Mouse (Mus musculus) midbrain, embryonic 14.5 days (tissue): ENCODE measurements at regions not wholly inside any gene's neighbourhood (a gene's known extent, or its start where the extent isn't known, plus 50 kb on each side); places are given as distances from the start of the nearest gene placed in this dataset.

ENCODE experiments used
- ATAC-seq: fragments of 200-750 bp; cut with Nextera tagmentation; 2 replicates; pipeline ENCODE4 v1.8.0; 2017; ENCODE audit warnings: moderate number of reproducible peaks, moderate library complexity; ENCODE audit not compliant: low FRiP score, low TSS enrichment
- DNase-seq: peaks from one replicate; pipeline ENCODE4 v3.0.0-alpha.2; 2015
- H3K27ac ChIP-seq: fragments of 300-500 bp; sonication (generic); replicated peaks from 2 replicates; pipeline ENCODE4 v1.5.1; 2014; ENCODE audit warnings: mild to moderate bottlenecking, low read depth, low read length, moderate library complexity
- H3K27me3 ChIP-seq: fragments of 300-500 bp; sonication (generic); 2 replicates; pipeline ENCODE4 v1.6.1; 2014; ENCODE audit warnings: low read length, control low read depth, mixed read lengths; ENCODE audit not compliant: control insufficient read depth, insufficient read depth
- H3K36me3 ChIP-seq: fragments of 300-500 bp; sonication (generic); 2 replicates; pipeline ENCODE4 v1.6.1; 2014; ENCODE audit warnings: low read length, control low read depth; ENCODE audit not compliant: control insufficient read depth, insufficient read depth
- H3K4me1 ChIP-seq: fragments of 300-500 bp; sonication (generic); 2 replicates; pipeline ENCODE4 v1.6.1; 2014; ENCODE audit warnings: mild to moderate bottlenecking, antibody characterized with exemption, low read length, control low read depth; ENCODE audit not compliant: control insufficient read depth, insufficient read depth
- H3K4me2 ChIP-seq: fragments of 300-500 bp; sonication (generic); 2 replicates; pipeline ENCODE4 v1.6.1; 2014; ENCODE audit warnings: mild to moderate bottlenecking, low read length, moderate library complexity
- H3K4me3 ChIP-seq: fragments of 300-500 bp; sonication (generic); replicated peaks from 2 replicates; pipeline ENCODE4 v1.5.1; 2014; ENCODE audit warnings: low read depth, low read length
- H3K9ac ChIP-seq: fragments of 300-500 bp; sonication (generic); replicated peaks from 2 replicates; pipeline ENCODE4 v1.6.1; 2014; ENCODE audit warnings: mild to moderate bottlenecking, low read length, moderate library complexity
- H3K9me3 ChIP-seq: fragments of 300-500 bp; sonication (generic); 2 replicates; pipeline ENCODE4 v1.6.1; 2016; ENCODE audit warnings: low read length, control low read depth, mixed read lengths; ENCODE audit not compliant: control insufficient read depth
- WGBS: fragments of 180-500 bp; shearing (Covaris S2); extraction: QIAGEN DNeasy Blood & Tissue Kit; methylation state at CpG from one replicate; pipeline ENCODE4 v1.1.7; 2014; 5-methylcytosine and 5-hydroxymethylcytosine counted together

DNA sequence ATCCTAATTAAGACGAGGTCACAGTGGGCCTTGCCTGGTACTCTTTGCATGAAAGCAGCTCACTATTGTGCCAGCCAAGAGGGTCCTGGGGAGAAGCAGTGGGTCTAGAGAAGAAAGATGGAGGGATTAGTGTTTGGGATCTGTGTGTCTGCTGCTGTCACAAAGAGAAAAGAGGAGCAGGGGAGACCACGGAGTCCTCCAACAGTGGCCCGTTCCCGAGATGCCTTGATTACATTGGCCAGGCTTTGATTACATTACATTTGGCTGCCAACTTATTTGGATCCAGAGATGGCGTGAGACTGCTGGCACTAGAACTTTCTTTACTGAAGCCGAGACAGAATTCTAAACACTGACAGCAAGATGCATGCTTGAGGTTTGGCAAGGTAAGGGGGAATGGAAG, 78.4 kb upstream of the Slc1a3 start:
- Histone ChIP-seq H3K4me2 (no peak overlapping the region), H3K9me3 (no peaks in the 10 kb centered on the region), H3K4me3 (no peak overlapping the region), H3K4me1 (no peaks in the 10 kb centered on the region), H3K9ac (no peak overlapping the region), H3K27me3 (no peaks in the 10 kb centered on the region), H3K36me3 (no peaks in the 10 kb centered on the region), H3K27ac (no peak overlapping the region)
- DNase-seq (peak; percentile 14), ATAC-seq (no peak)
- WGBS, result 36% methylated on average over 6 of the region's 6 CpGs

DNA sequence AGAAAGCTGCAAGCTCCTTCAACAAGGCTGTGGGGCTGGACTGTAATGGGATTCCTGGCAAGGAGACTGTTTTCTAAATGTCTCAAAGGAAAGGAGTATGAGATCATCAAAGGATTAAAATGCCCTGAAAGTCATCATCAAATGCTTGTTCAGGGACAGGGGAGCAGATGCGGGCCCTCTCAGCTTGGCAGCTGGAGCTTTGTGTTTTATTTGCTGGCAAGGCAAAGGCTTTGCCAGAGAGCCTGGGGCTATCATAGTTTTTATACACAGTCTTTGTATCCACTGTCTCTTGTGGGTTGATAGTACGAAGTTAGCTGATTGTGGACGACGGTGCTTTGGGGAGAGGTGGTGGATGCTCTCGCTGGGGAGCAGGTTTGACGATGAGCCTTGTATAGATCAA, 75.0 kb upstream of the Slc1a3 start:
- peak; percentile 74 for DNase-seq
- no peak overlapping the region for H3K4me3 ChIP-seq
- H3K27me3 ChIP-seq, result no peaks in the 10 kb centered on the region
- 44% methylated on average over 6 of the region's 6 CpGs for WGBS
- ATAC-seq, result no peak; the same call in 1 of the 2 replicates
- no peaks in the 10 kb centered on the region for H3K36me3 ChIP-seq
- 0 out of 2 replicates have a peak, but pooled peaks cover 2% of the 10 kb centered on the region for H3K4me1 ChIP-seq
- H3K9ac ChIP-seq, result no peak overlapping the region
- 0 out of 2 replicates have a peak overlapping the region, but pooled peaks have one; percentile 10 for H3K27ac ChIP-seq
- H3K9me3 ChIP-seq, result no peaks in the 10 kb centered on the region
- H3K4me2 ChIP-seq, result no peak overlapping the region

DNA sequence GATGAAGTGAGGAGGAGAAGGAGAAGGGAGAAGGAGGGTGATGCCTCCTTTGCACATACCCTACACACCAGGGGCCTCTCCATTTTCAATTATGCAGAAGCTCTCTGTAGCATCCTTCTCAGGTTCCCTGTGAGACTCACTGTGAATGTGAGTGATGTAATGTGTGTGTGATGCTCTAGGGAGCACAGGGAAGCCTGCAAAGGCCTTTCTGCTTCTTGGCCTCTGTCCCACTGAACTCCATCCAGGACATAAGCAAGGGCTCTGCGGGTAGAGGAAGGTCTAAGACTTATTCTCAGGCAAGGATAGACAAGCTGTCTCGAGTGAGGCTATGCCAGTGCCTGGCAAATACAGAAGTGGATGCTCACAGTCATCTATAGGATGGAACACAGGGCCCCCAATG, 73.0 kb upstream of the Slc1a3 start:
- Histone ChIP-seq H3K4me2 (no peak overlapping the region), H3K4me3 (no peak overlapping the region), H3K36me3 (no peaks in the 10 kb centered on the region), H3K9ac (no peak overlapping the region), H3K27me3 (no peaks in the 10 kb centered on the region), H3K27ac (no peak overlapping the region), H3K9me3 (no peaks in the 10 kb centered on the region), H3K4me1 (0 out of 2 replicates have a peak, but pooled peaks cover 2% of the 10 kb centered on the region)
- ATAC-seq (no peak), DNase-seq (no peak)
- 91% methylated on average over 2 of the region's 2 CpGs for WGBS

DNA sequence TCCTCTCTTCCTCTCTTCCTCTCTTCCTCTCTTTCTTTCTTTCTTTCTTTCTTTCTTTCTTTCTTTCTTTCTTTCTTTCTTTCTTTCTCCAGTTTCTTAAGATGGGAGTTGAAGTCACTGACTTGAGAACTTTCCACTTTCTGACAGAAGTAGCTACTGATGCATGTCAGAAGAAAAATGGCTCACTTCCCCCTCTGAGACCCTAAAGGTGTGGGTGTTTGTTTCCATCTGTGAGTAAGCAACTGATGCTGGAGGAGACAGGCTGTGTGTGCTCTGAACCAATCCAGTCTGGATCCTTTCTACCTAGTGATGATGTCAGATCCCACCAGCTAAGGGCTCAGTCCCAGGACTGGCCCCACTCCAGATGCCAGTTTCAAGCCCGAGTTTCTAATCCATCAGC, 72.5 kb upstream of the Slc1a3 start:
- no peak overlapping the region for H3K4me3 ChIP-seq
- H3K27me3 ChIP-seq, result no peaks in the 10 kb centered on the region
- no peaks in the 10 kb centered on the region for H3K36me3 ChIP-seq
- H3K4me1 ChIP-seq, result 0 out of 2 replicates have a peak, but pooled peaks cover 2% of the 10 kb centered on the region
- H3K4me2 ChIP-seq, result no peak overlapping the region
- no peak overlapping the region for H3K9ac ChIP-seq
- 48% methylated on average over 1 of the region's 1 CpGs for WGBS
- no peak for ATAC-seq
- H3K9me3 ChIP-seq, result no peaks in the 10 kb centered on the region
- DNase-seq, result no peak
- no peak overlapping the region for H3K27ac ChIP-seq

DNA sequence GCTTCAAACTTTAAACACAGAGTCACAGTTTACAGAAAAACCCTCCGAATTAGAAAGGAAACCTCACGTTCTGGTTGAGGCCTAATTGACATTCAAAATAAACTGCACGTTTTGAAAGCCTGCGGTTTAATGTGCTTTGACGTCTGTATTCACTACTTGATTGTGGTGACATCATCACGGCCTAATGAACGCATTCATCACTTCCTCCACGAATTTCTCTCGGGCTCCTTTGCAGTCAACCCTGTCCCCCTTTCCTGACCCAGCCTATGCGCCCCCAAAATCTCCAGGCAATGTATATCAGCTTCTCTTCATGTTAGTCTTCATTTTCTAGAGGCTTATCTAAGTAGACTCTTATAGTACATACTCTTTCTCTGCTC, 71.6 kb upstream of the Slc1a3 start:
- H3K4me1 ChIP-seq, result 0 out of 2 replicates have a peak, but pooled peaks cover 2% of the 10 kb centered on the region
- H3K4me3 ChIP-seq, result no peak overlapping the region
- H3K36me3 ChIP-seq, result no peaks in the 10 kb centered on the region
- 45% methylated on average over 10 of the region's 10 CpGs for WGBS
- H3K9me3 ChIP-seq, result no peaks in the 10 kb centered on the region
- ATAC-seq (no peak), DNase-seq (peak; percentile 20)
- H3K27me3 ChIP-seq, result no peaks in the 10 kb centered on the region
- no peak overlapping the region for H3K9ac ChIP-seq
- H3K27ac ChIP-seq, result no peak overlapping the region
- H3K4me2 ChIP-seq, result no peak overlapping the region

DNA sequence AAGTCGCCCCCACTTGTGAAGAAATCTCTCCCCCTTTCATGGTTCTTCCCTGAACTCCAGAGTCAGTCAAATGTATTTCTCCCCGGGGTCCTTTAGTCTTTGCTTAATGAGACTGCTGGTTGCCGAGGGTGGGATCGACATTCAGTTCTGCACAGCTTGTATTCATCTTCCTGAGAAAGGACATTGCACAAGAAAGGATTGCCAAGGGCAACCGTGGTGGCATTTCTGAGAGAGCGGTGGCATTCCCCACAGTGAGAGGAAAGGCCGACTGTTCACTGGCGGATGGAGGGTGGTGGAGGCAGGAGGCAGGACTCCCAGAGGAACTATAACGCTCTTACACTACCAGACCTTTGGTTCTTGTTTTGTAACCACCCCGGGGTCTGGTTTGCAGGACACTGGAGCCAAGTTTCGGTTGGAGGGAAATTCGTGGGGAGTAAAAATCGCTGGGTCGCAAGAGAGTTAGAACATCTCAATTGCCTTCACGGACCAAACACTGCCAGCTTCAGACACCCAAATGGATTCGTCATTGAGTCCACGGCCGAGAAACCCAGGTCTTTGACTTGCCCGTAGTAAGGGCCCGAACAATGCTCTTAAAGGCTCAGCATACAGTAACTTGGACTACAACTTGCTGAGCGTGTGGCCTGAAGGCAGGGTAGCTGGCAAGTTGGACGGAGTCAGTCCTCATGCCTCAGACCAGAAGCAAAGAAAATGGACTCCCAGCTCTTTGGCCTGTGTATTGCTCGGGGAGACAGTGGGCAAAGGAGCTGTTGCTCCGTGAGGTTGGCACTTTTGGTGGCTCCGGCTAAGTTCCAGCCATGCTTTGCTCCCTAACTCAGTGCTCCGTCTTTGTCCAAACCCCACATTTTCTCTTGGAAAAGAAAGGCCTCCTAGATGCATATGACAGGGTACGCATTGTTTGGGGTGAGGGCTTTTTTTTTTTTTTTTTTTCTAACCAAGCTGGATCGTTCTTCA, 70.9 kb upstream of the Slc1a3 start:
- Histone ChIP-seq H3K36me3 (no peaks in the 10 kb centered on the region), H3K9me3 (no peaks in the 10 kb centered on the region), H3K4me3 (no peak overlapping the region), H3K4me1 (0 out of 2 replicates have a peak, but pooled peaks cover 2% of the 10 kb centered on the region), H3K9ac (no peak overlapping the region), H3K27ac (peak overlapping the region; percentile 5; the same call in 1 of the 2 replicates), H3K4me2 (no peak overlapping the region), H3K27me3 (no peaks in the 10 kb centered on the region)
- ATAC-seq (peak; percentile 73), DNase-seq (peak; percentile 73)
- 42% methylated on average over 28 of the region's 28 CpGs for WGBS

DNA sequence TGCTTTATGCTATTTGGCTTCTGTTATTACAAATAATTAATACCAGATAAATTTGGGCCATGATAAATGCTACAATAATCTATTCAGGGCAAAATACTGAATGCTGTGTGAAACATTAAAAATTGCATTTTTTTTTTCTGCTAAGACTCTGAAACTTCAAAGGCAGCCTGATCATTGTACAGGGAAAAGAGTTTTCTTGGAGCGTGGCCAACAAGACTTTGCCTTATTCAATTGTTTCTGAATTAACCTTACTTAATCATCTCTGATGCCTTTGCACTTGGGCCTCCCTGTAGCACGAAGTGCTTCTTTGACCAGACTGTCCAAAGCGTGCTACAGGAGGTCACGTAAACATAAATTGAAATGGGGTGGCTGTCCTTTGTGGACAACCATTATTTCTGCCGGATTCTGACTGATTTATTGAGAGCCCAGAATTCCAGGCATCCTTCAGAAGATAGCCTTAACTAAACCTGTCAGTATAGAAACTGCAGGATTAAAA, 69.9 kb upstream of the Slc1a3 start:
- H3K27me3 ChIP-seq, result no peaks in the 10 kb centered on the region
- peak overlapping the region; percentile 5; the same call in 1 of the 2 replicates for H3K27ac ChIP-seq
- H3K9ac ChIP-seq, result no peak overlapping the region
- H3K36me3 ChIP-seq, result no peaks in the 10 kb centered on the region
- ATAC-seq (no peak), DNase-seq (peak; percentile 38)
- H3K4me2 ChIP-seq, result no peak overlapping the region
- WGBS, result 56% methylated on average over 5 of the region's 5 CpGs
- H3K4me1 ChIP-seq, result 0 out of 2 replicates have a peak, but pooled peaks cover 2% of the 10 kb centered on the region
- no peak overlapping the region for H3K4me3 ChIP-seq
- H3K9me3 ChIP-seq, result no peaks in the 10 kb centered on the region

DNA sequence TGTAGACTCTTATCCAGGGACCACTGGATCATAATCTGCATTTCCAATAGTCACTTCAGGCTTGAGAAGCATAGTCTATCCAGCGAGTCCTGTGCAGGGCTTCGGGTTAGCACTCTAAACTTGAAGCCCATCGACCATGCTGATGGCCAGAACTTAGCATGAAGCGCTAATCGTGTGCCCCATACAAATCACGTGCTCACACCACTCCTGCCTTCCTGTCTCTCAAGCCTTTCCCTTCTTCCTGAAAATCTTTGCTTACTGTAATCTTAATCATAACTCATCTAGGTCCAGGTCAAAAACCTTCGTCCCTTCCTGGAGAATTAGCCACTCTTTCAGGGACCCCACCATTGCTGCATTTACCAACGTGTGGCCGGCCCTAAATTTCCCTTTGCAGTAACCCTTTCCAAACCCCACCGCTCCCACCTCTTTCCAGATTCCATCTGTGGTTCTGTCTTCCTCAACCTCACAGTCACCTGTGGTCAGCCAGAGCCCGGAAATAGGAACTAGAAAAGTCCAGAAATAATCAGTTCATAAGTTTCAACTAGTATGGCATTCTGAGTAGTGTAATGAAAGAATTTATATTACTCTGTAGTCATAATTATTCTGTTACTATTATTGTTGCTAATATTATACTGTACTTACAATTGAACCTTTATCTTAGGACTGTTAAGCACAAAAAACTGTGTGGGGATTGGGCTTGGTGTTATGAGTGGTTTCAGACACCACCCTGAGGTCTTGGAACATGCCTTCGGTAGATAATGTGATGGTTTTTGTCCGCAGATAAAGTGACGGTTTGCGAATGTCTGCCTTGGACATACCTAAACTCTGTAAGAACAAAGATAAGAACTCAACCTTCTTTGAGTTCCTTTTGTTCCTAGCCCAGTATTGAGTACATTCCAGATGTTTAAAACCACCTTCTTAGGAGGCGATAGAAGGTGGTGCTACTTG, 57.3 kb upstream of the Slc1a3 start:
- Histone ChIP-seq H3K9ac (no peak overlapping the region), H3K4me1 (no peaks in the 10 kb centered on the region), H3K27me3 (no peaks in the 10 kb centered on the region), H3K36me3 (no peaks in the 10 kb centered on the region), H3K9me3 (no peaks in the 10 kb centered on the region), H3K27ac (no peak overlapping the region), H3K4me3 (no peak overlapping the region), H3K4me2 (no peak overlapping the region)
- no peak for ATAC-seq
- 93% methylated on average over 16 of the region's 16 CpGs for WGBS
- DNase-seq, result no peak
